Mouse (Mus musculus): Measurements from ENCODE around the gene Set. TPM values are rescaled to one million over a fixed set of nuclear protein-coding genes. Genes with fewer than 3 reads are reported as not detected.
A peak's percentile ranks its signal among the peaks of the same experiment; 100 is the strongest.
"Not testable (repeated sequence)": the region's sequence is repeated elsewhere in the genome, so short reads cannot be mapped to it uniquely, and the experiment has no call there.

The Set gene
- polyA plus RNA-seq, 1 experiment from 2014 or later, result 218 TPM

GRCm38 (mm10) chr2:30048699-30049388, 8.3 kb upstream of the Set start, which contains the start of gene Wdr34:
Wdr34 (minus strand) TSS chr2:30048881.
- ATAC-seq (ENCODE audit: insufficient number of reproducible peaks, insufficient read depth, low FRiP score, low read depth), result peak; percentile 90
- Histone ChIP-seq H3K9me3 (ENCODE audit: control insufficient read depth, low read length) (no peaks in the 10 kb centered on the region), H3K9ac (ENCODE audit: low read length) (peak within 1 kb of the TSS; percentile 78), H3K27me3 (ENCODE audit: control insufficient read depth, insufficient read depth, low read length) (no peaks in the 10 kb centered on the region), H3K4me2 (ENCODE audit: low read length) (peak within 1 kb of the TSS; percentile 86), H3K36me3 (ENCODE audit: control insufficient read depth, insufficient read depth, low read length) (0 out of 2 replicates have a peak, but pooled peaks cover 3% of the 10 kb centered on the region), H3K4me3 (ENCODE audit: control insufficient read depth in 1 of 2, insufficient read depth in 1 of 2, low read depth in 1 of 2, low read length in 2 of 2) (peak within 1 kb of the TSS; percentile 65 to 70), H3K4me1 (ENCODE audit: control insufficient read depth in 2 of 2, insufficient read depth in 2 of 2, low read length in 2 of 2) (peaks cover 4 to 5% of the 10 kb centered on the region in 2 experiments; a peak in 3 of 4 replicates), H3K27ac (replicated peaks in 1 of 2; ENCODE audit: control insufficient read depth in 1 of 2, insufficient read depth in 1 of 2, low read depth in 2 of 2, low read length in 2 of 2) (peak within 1 kb of the TSS; percentile 89 to 94)
- 1% methylated on average over 54 of the region's 54 CpGs for WGBS

GRCm38 (mm10) chr2:30049831-30050230, 7.3 kb upstream of the Set start:
- H3K4me2 ChIP-seq (ENCODE audit: low read length), result no peak overlapping the region
- ATAC-seq (ENCODE audit: insufficient number of reproducible peaks, insufficient read depth, low FRiP score, low read depth), result no peak
- no peak overlapping the region for H3K9ac ChIP-seq (ENCODE audit: low read length)
- H3K9me3 ChIP-seq (ENCODE audit: control insufficient read depth, low read length), result no peaks in the 10 kb centered on the region
- 70% methylated on average over 3 of the region's 3 CpGs for WGBS
- H3K36me3 ChIP-seq (ENCODE audit: control insufficient read depth, insufficient read depth, low read length), result 0 out of 2 replicates have a peak, but pooled peaks cover 3% of the 10 kb centered on the region
- 0 out of 4 replicates have a peak overlapping the region, but pooled peaks of 1 of the 2 experiments have one; percentile 32 for H3K27ac ChIP-seq (replicated peaks in 1 of 2; ENCODE audit: control insufficient read depth in 1 of 2, insufficient read depth in 1 of 2, low read depth in 2 of 2, low read length in 2 of 2)
- H3K4me1 ChIP-seq (ENCODE audit: control insufficient read depth in 2 of 2, insufficient read depth in 2 of 2, low read length in 2 of 2), result peaks cover 4 to 5% of the 10 kb centered on the region in 2 experiments; a peak in 3 of 4 replicates
- no peak overlapping the region for H3K4me3 ChIP-seq (ENCODE audit: control insufficient read depth in 1 of 2, insufficient read depth in 1 of 2, low read depth in 1 of 2, low read length in 2 of 2)
- H3K27me3 ChIP-seq (ENCODE audit: control insufficient read depth, insufficient read depth, low read length), result no peaks in the 10 kb centered on the region

GRCm38 (mm10) chr2:30051992-30052761, 5.0 kb upstream of the Set start:
- no peak for ATAC-seq (ENCODE audit: insufficient number of reproducible peaks, insufficient read depth, low FRiP score, low read depth)
- H3K4me1 ChIP-seq (ENCODE audit: control insufficient read depth in 2 of 2, insufficient read depth in 2 of 2, low read length in 2 of 2), result peaks cover 5 to 6% of the 10 kb centered on the region in 2 experiments; a peak in 3 of 4 replicates
- no peaks in the 10 kb centered on the region for H3K9me3 ChIP-seq (ENCODE audit: control insufficient read depth, low read length)
- no peaks in the 10 kb centered on the region for H3K27me3 ChIP-seq (ENCODE audit: control insufficient read depth, insufficient read depth, low read length)
- H3K4me2 ChIP-seq (ENCODE audit: low read length), result no peak overlapping the region
- no peak overlapping the region for H3K27ac ChIP-seq (replicated peaks in 1 of 2; ENCODE audit: control insufficient read depth in 1 of 2, insufficient read depth in 1 of 2, low read depth in 2 of 2, low read length in 2 of 2)
- no peak overlapping the region for H3K4me3 ChIP-seq (ENCODE audit: control insufficient read depth in 1 of 2, insufficient read depth in 1 of 2, low read depth in 1 of 2, low read length in 2 of 2)
- H3K36me3 ChIP-seq (ENCODE audit: control insufficient read depth, insufficient read depth, low read length), result no peaks in the 10 kb centered on the region
- H3K9ac ChIP-seq (ENCODE audit: low read length), result no peak overlapping the region
- 35% methylated on average over 6 of the region's 6 CpGs for WGBS

- 89% methylated on average over 3 of the region's 3 CpGs for WGBS
- ATAC-seq (ENCODE audit: insufficient number of reproducible peaks, insufficient read depth, low FRiP score, low read depth); H3K9ac ChIP-seq (ENCODE audit: low read length): not testable (repeated sequence)
These were observed 1.9 kb upstream of the Set start for GRCm38 (mm10) chr2:30055310-30055709.

GRCm38 (mm10) chr2:30056736-30057135, 442 bp upstream of the Set start:
- 0 out of 4 replicates have a peak, but pooled peaks cover 0 to 5% of the 10 kb centered on the region in 2 experiments for H3K4me1 ChIP-seq (ENCODE audit: control insufficient read depth in 2 of 2, insufficient read depth in 2 of 2, low read length in 2 of 2)
- no peak overlapping the region for H3K4me2 ChIP-seq (ENCODE audit: low read length)
- H3K36me3 ChIP-seq (ENCODE audit: control insufficient read depth, insufficient read depth, low read length), result no peaks in the 10 kb centered on the region
- no peak for ATAC-seq (ENCODE audit: insufficient number of reproducible peaks, insufficient read depth, low FRiP score, low read depth)
- no peak overlapping the region for H3K9ac ChIP-seq (ENCODE audit: low read length)
- WGBS, result 74% methylated on average over 3 of the region's 3 CpGs
- H3K27me3 ChIP-seq (ENCODE audit: control insufficient read depth, insufficient read depth, low read length), result no peaks in the 10 kb centered on the region
- no peak overlapping the region for H3K27ac ChIP-seq (replicated peaks in 1 of 2; ENCODE audit: control insufficient read depth in 1 of 2, insufficient read depth in 1 of 2, low read depth in 2 of 2, low read length in 2 of 2)
- no peaks in the 10 kb centered on the region for H3K9me3 ChIP-seq (ENCODE audit: control insufficient read depth, low read length)
- no peak overlapping the region for H3K4me3 ChIP-seq (ENCODE audit: control insufficient read depth in 1 of 2, insufficient read depth in 1 of 2, low read depth in 1 of 2, low read length in 2 of 2)

More at GRCm38 (mm10) chr2:30055310-30055709, 1.9 kb upstream of the Set start:
- H3K4me1 ChIP-seq (ENCODE audit: control insufficient read depth in 2 of 2, insufficient read depth in 2 of 2, low read length in 2 of 2); H3K27ac ChIP-seq (replicated peaks in 1 of 2; ENCODE audit: control insufficient read depth in 1 of 2, insufficient read depth in 1 of 2, low read depth in 2 of 2, low read length in 2 of 2); H3K4me2 ChIP-seq (ENCODE audit: low read length); H3K9me3 ChIP-seq (ENCODE audit: control insufficient read depth, low read length); H3K4me3 ChIP-seq (ENCODE audit: control insufficient read depth in 1 of 2, insufficient read depth in 1 of 2, low read depth in 1 of 2, low read length in 2 of 2); H3K36me3 ChIP-seq (ENCODE audit: control insufficient read depth, insufficient read depth, low read length); H3K27me3 ChIP-seq (ENCODE audit: control insufficient read depth, insufficient read depth, low read length): not testable (repeated sequence)

GRCm38 (mm10) chr2:30058418-30058817, 1.2 kb downstream of the Set start:
- WGBS, result 64% methylated on average over 5 of the region's 5 CpGs
- H3K9ac ChIP-seq (ENCODE audit: low read length), result no peak overlapping the region
- no peaks in the 10 kb centered on the region for H3K9me3 ChIP-seq (ENCODE audit: control insufficient read depth, low read length)
- no peak for ATAC-seq (ENCODE audit: insufficient number of reproducible peaks, insufficient read depth, low FRiP score, low read depth)
- H3K4me2 ChIP-seq (ENCODE audit: low read length), result no peak overlapping the region
- no peaks in the 10 kb centered on the region for H3K27me3 ChIP-seq (ENCODE audit: control insufficient read depth, insufficient read depth, low read length)
- no peaks in the 10 kb centered on the region for H3K36me3 ChIP-seq (ENCODE audit: control insufficient read depth, insufficient read depth, low read length)
- no peak overlapping the region for H3K4me3 ChIP-seq (ENCODE audit: control insufficient read depth in 1 of 2, insufficient read depth in 1 of 2, low read depth in 1 of 2, low read length in 2 of 2)
- no peak overlapping the region for H3K27ac ChIP-seq (replicated peaks in 1 of 2; ENCODE audit: control insufficient read depth in 1 of 2, insufficient read depth in 1 of 2, low read depth in 2 of 2, low read length in 2 of 2)
- H3K4me1 ChIP-seq (ENCODE audit: control insufficient read depth in 2 of 2, insufficient read depth in 2 of 2, low read length in 2 of 2), result peaks cover 4 to 11% of the 10 kb centered on the region in 2 experiments

GRCm38 (mm10) chr2:30061215-30062166, 4.3 kb downstream of the Set start:
- ATAC-seq (ENCODE audit: insufficient number of reproducible peaks, insufficient read depth, low FRiP score, low read depth), result no peak
- peak overlapping the region; percentile 96 for H3K27ac ChIP-seq (replicated peaks in 1 of 2; ENCODE audit: control insufficient read depth in 1 of 2, insufficient read depth in 1 of 2, low read depth in 2 of 2, low read length in 2 of 2)
- no peaks in the 10 kb centered on the region for H3K27me3 ChIP-seq (ENCODE audit: control insufficient read depth, insufficient read depth, low read length)
- peak overlapping the region; percentile 91 for H3K4me2 ChIP-seq (ENCODE audit: low read length)
- H3K4me1 ChIP-seq (ENCODE audit: control insufficient read depth in 2 of 2, insufficient read depth in 2 of 2, low read length in 2 of 2), result peaks cover 19 to 22% of the 10 kb centered on the region in 2 experiments
- peak overlapping the region; percentile 83 for H3K9ac ChIP-seq (ENCODE audit: low read length)
- H3K36me3 ChIP-seq (ENCODE audit: control insufficient read depth, insufficient read depth, low read length), result no peaks in the 10 kb centered on the region
- WGBS, result 8% methylated on average over 37 of the region's 37 CpGs
- H3K9me3 ChIP-seq (ENCODE audit: control insufficient read depth, low read length), result no peaks in the 10 kb centered on the region
- peak overlapping the region; percentile 64 to 67 for H3K4me3 ChIP-seq (ENCODE audit: control insufficient read depth in 1 of 2, insufficient read depth in 1 of 2, low read depth in 1 of 2, low read length in 2 of 2)

Data from heart, embryonic 14.5 days (tissue).